Mouse (Mus musculus) heart, postnatal 36 days (tissue): Measurements from ENCODE around the gene Azin2. TPM values are rescaled to one million over a fixed set of nuclear protein-coding genes. Genes with fewer than 3 reads are reported as not detected.

Experiments used
- total RNA-seq, 2 experiments: library from RNA; stranded (reverse); gene quantifications; 2 replicates each; pipeline ENCODE4 v1.2.3; 2021

The Azin2 gene
- total RNA-seq, 2 experiments from 2014 or later = 2.4 to 3.0 TPM

Other genes with a start within 250 kb of the Azin2 start
- under 1 TPM in 1 of 2 experiments, not detected in 1; 0.08 TPM for gene A3galt2, start 207.1 kb downstream of the Azin2 start, total RNA-seq
- 10 to 100 TPM; 12.5 to 14.3 TPM for gene Zfp362, start 156.4 kb downstream of the Azin2 start, total RNA-seq
- gene Trim62, start 78.9 kb downstream of the Azin2 start, total RNA-seq = 1 to 10 TPM; 1.5 to 2.1 TPM
- 10 to 100 TPM; 67.6 to 71.0 TPM for gene Ak2, start 29.5 kb upstream of the Azin2 start, total RNA-seq
- gene Rnf19b, start 95.8 kb upstream of the Azin2 start, total RNA-seq = 10 to 100 TPM; 24.3 to 27.2 TPM
- gene Tmem54, start 143.1 kb upstream of the Azin2 start, total RNA-seq = not detected
- gene Hpca, start 159.6 kb upstream of the Azin2 start, total RNA-seq = not detected
- 100 to 1,000 TPM; 324 to 341 TPM for gene Fndc5, start 174.6 kb upstream of the Azin2 start, total RNA-seq
- gene S100pbp, start 227.3 kb upstream of the Azin2 start, total RNA-seq = 10 to 100 TPM; 11.3 to 15.7 TPM
- 10 to 100 TPM; 26.3 to 31.0 TPM for gene Yars, start 227.3 kb upstream of the Azin2 start, total RNA-seq